Mouse (Mus musculus) liver, postnatal 0 days (tissue): ENCODE results near the gene Tubb4a. TPM values are rescaled to one million over a fixed set of nuclear protein-coding genes. Genes with fewer than 3 reads are reported as not detected.

Experiments
- ATAC-seq: fragments of 200-750 bp; cut with Nextera tagmentation; 2 replicates; pipeline ENCODE4 v1.8.0; 2017; ENCODE audit warnings: mild to moderate bottlenecking, moderate library complexity
- DNase-seq: peaks from one replicate; pipeline ENCODE4 v3.0.0-alpha.2; 2016
- H3K27ac ChIP-seq: fragments of 300-500 bp; sonication (generic); 2 replicates; pipeline ENCODE4 v1.5.1; 2014; ENCODE audit warnings: antibody characterized with exemption, moderate library complexity, mild to moderate bottlenecking, low read depth
- H3K27me3 ChIP-seq: fragments of 300-500 bp; sonication (generic); 2 replicates; pipeline ENCODE4 v1.6.1; 2014; ENCODE audit warnings: low read length, control low read depth, mixed read lengths; ENCODE audit not compliant: insufficient read depth
- H3K36me3 ChIP-seq: fragments of 300-500 bp; sonication (generic); replicated peaks from 2 replicates; pipeline ENCODE4 v1.6.1; 2014; ENCODE audit warnings: mild to moderate bottlenecking, control low read depth, low read length, moderate library complexity, mixed read lengths; ENCODE audit not compliant: insufficient read depth
- H3K4me1 ChIP-seq: fragments of 300-500 bp; sonication (generic); 2 replicates; pipeline ENCODE4 v1.6.1; 2014; ENCODE audit warnings: antibody characterized with exemption, mild to moderate bottlenecking, control low read depth; ENCODE audit not compliant: insufficient read depth
- H3K4me2 ChIP-seq: fragments of 300-500 bp; sonication (generic); 2 replicates; pipeline ENCODE4 v1.6.1; 2014; ENCODE audit warnings: low read depth, mild to moderate bottlenecking, low read length, moderate library complexity, mixed read lengths
- H3K4me3 ChIP-seq: fragments of 300-500 bp; sonication (generic); 2 replicates; pipeline ENCODE4 v1.5.1; 2014; ENCODE audit warnings: low read depth, low read length
- H3K9ac ChIP-seq: fragments of 300-500 bp; sonication (generic); replicated peaks from 2 replicates; pipeline ENCODE4 v1.6.1; 2014; ENCODE audit warnings: mild to moderate bottlenecking, moderate library complexity
- H3K9me3 ChIP-seq: fragments of 300-500 bp; sonication (generic); 2 replicates; pipeline ENCODE4 v1.6.1; 2016; ENCODE audit warnings: mild to moderate bottlenecking, control low read depth, low read length, mixed read lengths
- CTCF ChIP-seq: sonication (generic); IDR thresholded peaks from 2 replicates; pipeline ENCODE4 v1.5.1; 2016; ENCODE audit warnings: antibody characterized with exemption, low read depth
- EP300 ChIP-seq: IDR thresholded peaks from 2 replicates; pipeline ENCODE4 v1.6.1; 2016; ENCODE audit warnings: antibody characterized with exemption, low read depth, mild to moderate bottlenecking
- WGBS: fragments of 180-500 bp; shearing (Covaris S2); extraction: QIAGEN DNeasy Blood & Tissue Kit; methylation state at CpG from one replicate; pipeline ENCODE4 v1.1.7; 2014; ENCODE audit not compliant: insufficient replicate concordance; 5-methylcytosine and 5-hydroxymethylcytosine counted together
- polyA plus RNA-seq: library from polyadenylated mRNA; unstranded; fragments of >200 nt; fragmentation: Nextera tagmentation; extraction: Ambion mirVana; gene quantifications from 2 replicates; pipeline ENCODE4 v1.2.1, GENCODE M21; 2015

The Tubb4a gene
- polyA plus RNA-seq, 1 experiment from 2014 or later = 0.23 TPM

GRCm38 (mm10) chr17:57112768-57113474 is 25.3 kb upstream of the Tubb4a start:
- Histone ChIP-seq H3K36me3 (no peaks in the 10 kb centered on the region), H3K4me2 (no peak overlapping the region), H3K4me3 (no peak overlapping the region), H3K27ac (no peak overlapping the region), H3K9ac (no peak overlapping the region), H3K9me3 (no peaks in the 10 kb centered on the region), H3K4me1 (no peaks in the 10 kb centered on the region), H3K27me3 (no peaks in the 10 kb centered on the region)
- WGBS = 63% methylated on average over 10 of the region's 10 CpGs
- DNase-seq (peak; percentile 32), ATAC-seq (peak; percentile 15; the same call in 1 of the 2 replicates)
- TF ChIP-seq EP300 (no peak), CTCF (no peak)

- no peak overlapping the region for H3K9ac ChIP-seq
- no peaks in the 10 kb centered on the region for H3K9me3 ChIP-seq
- 59% methylated on average over 1 of the region's 1 CpGs for WGBS
- H3K4me1 ChIP-seq = peaks cover 5% of the 10 kb centered on the region; the same call in 1 of the 2 replicates
- no peak overlapping the region for H3K4me2 ChIP-seq
- ATAC-seq (no peak), DNase-seq (no peak)
- H3K27me3 ChIP-seq = peaks cover 18% of the 10 kb centered on the region; the same call in 1 of the 2 replicates
- H3K27ac ChIP-seq = no peak overlapping the region
- H3K36me3 ChIP-seq = no peaks in the 10 kb centered on the region
- TF ChIP-seq CTCF = no peak
- no peak for TF ChIP-seq EP300
- H3K4me3 ChIP-seq = no peak overlapping the region
Measured at GRCm38 (mm10) chr17:57110005-57110404, 22.4 kb upstream of the Tubb4a start.

- H3K9ac ChIP-seq = no peak overlapping the region
- H3K4me1 ChIP-seq = peaks cover 10% of the 10 kb centered on the region; the same call in 1 of the 2 replicates
- peaks cover 24% of the 10 kb centered on the region; the same call in 1 of the 2 replicates for H3K27me3 ChIP-seq
- H3K36me3 ChIP-seq = no peaks in the 10 kb centered on the region
- WGBS = 40% methylated on average over 5 of the region's 5 CpGs
- TF ChIP-seq CTCF = no peak
- TF ChIP-seq EP300 = no peak
- H3K27ac ChIP-seq = no peak overlapping the region
- DNase-seq (no peak), ATAC-seq (no peak)
- H3K4me3 ChIP-seq = no peak overlapping the region
- no peaks in the 10 kb centered on the region for H3K9me3 ChIP-seq
- no peak overlapping the region for H3K4me2 ChIP-seq
Measured at GRCm38 (mm10) chr17:57108666-57109171, 21.1 kb upstream of the Tubb4a start.

GRCm38 (mm10) chr17:57108040-57108665 is 20.6 kb upstream of the Tubb4a start:
- 68% methylated on average over 7 of the region's 7 CpGs for WGBS
- TF ChIP-seq EP300 = no peak
- TF ChIP-seq CTCF = no peak
- no peaks in the 10 kb centered on the region for H3K36me3 ChIP-seq
- peaks cover 10% of the 10 kb centered on the region; the same call in 1 of the 2 replicates for H3K4me1 ChIP-seq
- no peaks in the 10 kb centered on the region for H3K9me3 ChIP-seq
- no peak overlapping the region for H3K4me2 ChIP-seq
- H3K27ac ChIP-seq = no peak overlapping the region
- no peak overlapping the region for H3K9ac ChIP-seq
- H3K27me3 ChIP-seq = peaks cover 24% of the 10 kb centered on the region; the same call in 1 of the 2 replicates
- DNase-seq = no peak
- no peak for ATAC-seq
- H3K4me3 ChIP-seq = no peak overlapping the region

GRCm38 (mm10) chr17:57107064-57107463 is 19.5 kb upstream of the Tubb4a start:
- Histone ChIP-seq H3K4me3 (no peak overlapping the region), H3K9ac (no peak overlapping the region), H3K4me2 (no peak overlapping the region), H3K9me3 (no peaks in the 10 kb centered on the region), H3K36me3 (no peaks in the 10 kb centered on the region), H3K4me1 (peaks cover 10% of the 10 kb centered on the region; the same call in 1 of the 2 replicates), H3K27ac (no peak overlapping the region), H3K27me3 (peaks cover 24% of the 10 kb centered on the region; the same call in 1 of the 2 replicates)
- no peak for DNase-seq
- TF ChIP-seq EP300 (no peak), CTCF (no peak)
- ATAC-seq = no peak
- 74% methylated on average over 5 of the region's 5 CpGs for WGBS

GRCm38 (mm10) chr17:57106035-57106368 is 18.4 kb upstream of the Tubb4a start:
- H3K9ac ChIP-seq = no peak overlapping the region
- no peaks in the 10 kb centered on the region for H3K36me3 ChIP-seq
- H3K4me2 ChIP-seq = peak overlapping the region; percentile 73
- H3K4me3 ChIP-seq = peak overlapping the region; percentile 45
- ATAC-seq (no peak), DNase-seq (no peak)
- TF ChIP-seq EP300 = no peak
- no peak for TF ChIP-seq CTCF
- no peaks in the 10 kb centered on the region for H3K9me3 ChIP-seq
- H3K27me3 ChIP-seq = peaks cover 24% of the 10 kb centered on the region; the same call in 1 of the 2 replicates
- 18% methylated on average over 9 of the region's 9 CpGs for WGBS
- H3K27ac ChIP-seq = no peak overlapping the region
- H3K4me1 ChIP-seq = peaks cover 10% of the 10 kb centered on the region; the same call in 1 of the 2 replicates
